Mouse (Mus musculus) left cerebral cortex, adult 18-20 months (tissue): ENCODE measurements around the gene Diras2. TPM values are rescaled to one million over a fixed set of nuclear protein-coding genes. Genes with fewer than 3 reads are reported as not detected.

ENCODE experiments used
- DNase-seq, 2 experiments: peaks; one replicate each; pipeline ENCODE4 v3.0.0; 2021 to 2022; ENCODE audit warnings: low spot score in 2 of 2, mixed read lengths in 1 of 2
- total RNA-seq, 2 experiments: library from RNA; stranded (reverse); gene quantifications; 2 replicates each; pipeline ENCODE4 v1.2.3; 2021

The Diras2 gene
- total RNA-seq, 2 experiments from 2014 or later, result 149 to 165 TPM

DNA sequence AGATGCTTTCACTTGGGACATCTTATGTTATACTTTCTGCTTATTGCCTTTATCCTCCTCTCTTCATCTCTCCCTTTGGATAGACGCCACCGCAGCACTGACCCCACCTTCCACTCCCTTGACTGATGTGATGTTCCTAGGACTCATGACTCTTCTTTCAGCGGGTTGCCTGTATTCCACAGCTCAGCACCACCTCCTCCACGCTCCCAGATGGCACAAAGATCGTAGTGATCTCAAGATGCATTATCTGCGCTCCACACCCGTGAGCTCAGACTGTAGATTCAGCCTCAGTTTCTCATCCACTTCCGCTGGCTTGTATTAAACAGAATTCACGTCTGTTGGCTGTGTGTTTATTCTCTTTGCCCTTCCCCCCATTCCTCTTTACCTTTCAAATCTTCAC, 23.6 kb upstream of the Diras2 start:
- peak in 1 of 2 experiments; percentile 15 for DNase-seq

DNA sequence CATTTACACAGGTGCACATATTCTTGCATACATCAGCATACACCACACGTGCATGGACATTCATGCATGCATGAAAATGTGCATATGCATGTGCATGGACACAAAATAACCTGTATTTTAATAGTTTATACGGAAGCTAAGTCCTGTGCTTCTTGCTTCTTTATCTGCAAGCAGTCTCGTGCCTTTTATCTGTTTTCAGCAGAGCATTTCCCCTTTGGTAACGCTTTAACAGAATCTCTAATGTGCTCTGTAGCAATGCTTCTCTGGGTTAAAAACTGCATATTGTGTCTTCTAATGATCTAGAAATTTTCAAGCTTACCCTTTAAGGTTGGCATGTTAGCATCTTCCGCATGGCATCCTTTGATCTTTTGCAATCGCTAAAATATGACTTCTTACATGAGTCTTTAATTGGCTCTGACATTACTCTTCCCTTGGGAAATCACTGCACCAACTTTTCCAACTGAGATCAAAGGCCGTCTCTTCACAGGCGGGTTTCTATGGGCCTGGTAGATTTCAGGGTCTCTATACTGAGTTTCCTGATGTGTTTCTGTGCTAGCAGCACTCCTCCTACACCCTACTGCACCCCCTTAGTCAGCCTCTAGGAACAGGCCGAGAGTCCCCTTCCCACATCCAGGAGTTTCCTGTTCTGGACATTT, 21.9 kb upstream of the Diras2 start:
- DNase-seq, result no peak

DNA sequence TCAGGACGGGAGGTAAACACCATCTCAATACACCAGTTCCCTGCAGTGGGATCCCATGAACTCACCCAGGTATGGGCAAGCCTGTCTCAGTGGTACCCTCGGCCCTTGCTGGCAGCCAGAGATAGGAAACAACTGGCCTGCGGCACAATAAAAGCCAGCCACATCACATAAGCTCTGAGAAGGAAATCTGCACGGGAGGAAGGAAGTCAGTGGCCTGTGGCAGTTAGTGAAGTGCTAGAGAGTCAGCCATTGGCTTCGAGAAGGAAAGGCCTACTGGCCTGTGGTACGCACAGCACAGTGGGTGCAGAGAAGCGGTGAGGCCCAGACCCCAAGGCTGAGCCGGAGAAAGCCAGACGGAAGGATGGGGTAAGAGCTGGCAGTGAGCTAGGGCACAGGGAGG, 20.2 kb upstream of the Diras2 start:
- DNase-seq, result no peak

DNA sequence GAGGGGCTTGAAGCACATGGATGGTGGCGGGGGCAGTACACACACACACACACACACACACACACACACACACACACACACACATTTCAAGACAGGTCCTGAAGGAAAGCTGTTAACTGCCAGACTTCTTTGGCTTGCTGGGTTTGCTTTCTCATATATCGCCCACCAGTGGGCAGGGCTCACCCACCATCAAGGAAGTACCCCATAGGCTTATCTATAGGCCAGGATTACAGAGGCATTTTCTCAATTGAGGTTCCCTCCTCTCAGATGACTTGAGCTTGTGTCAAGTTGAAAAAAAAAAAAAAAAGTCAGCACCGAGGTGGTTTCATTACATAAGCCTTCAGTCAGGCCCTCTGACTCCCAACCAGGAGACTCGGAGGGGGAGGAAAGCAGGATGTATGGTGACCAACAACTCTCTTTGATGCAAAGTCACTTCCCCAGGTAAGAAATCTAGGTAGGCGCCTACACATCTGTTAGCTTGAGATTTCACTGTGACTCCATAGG, 19.7 kb upstream of the Diras2 start:
- no peak for DNase-seq

DNA sequence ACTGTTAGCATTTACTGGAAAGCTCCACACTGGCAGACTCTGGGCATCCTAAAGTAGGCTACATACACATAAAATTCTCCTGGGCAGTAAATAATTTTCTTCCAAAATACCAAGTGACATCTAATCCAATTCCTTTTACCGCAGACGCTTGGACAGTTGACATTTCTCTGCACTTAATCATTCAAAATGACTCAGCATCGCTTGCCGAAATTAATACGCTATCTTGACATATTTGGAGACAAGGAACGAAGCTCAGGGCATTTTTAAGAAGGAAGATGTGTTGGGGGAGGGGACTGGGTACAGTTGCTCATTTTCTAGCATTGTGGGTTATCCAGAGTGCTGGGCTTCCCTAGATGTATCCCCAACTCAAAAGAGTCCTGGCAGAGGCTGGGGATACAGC, 15.2 kb upstream of the Diras2 start:
- no peak for DNase-seq

DNA sequence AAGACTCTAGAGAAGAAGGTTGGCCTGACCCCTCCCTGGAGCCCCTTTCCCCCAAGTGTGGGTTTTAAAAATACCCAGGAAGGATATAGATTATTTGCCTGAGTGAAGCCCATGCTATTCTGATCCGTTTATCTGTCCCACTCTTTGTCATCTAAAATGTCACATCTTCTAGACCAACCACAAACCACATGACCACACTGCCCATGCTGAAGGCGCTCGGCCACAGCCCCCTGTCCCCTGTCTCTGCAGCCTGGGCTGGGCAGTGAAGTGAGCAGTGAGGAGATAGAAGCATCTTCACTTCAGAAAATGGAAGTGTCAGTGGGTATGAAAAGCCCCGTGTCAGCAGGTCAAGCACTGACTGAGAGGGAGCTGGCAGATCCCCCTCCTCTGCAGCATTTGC, 11.6 kb upstream of the Diras2 start:
- DNase-seq, result no peak

DNA sequence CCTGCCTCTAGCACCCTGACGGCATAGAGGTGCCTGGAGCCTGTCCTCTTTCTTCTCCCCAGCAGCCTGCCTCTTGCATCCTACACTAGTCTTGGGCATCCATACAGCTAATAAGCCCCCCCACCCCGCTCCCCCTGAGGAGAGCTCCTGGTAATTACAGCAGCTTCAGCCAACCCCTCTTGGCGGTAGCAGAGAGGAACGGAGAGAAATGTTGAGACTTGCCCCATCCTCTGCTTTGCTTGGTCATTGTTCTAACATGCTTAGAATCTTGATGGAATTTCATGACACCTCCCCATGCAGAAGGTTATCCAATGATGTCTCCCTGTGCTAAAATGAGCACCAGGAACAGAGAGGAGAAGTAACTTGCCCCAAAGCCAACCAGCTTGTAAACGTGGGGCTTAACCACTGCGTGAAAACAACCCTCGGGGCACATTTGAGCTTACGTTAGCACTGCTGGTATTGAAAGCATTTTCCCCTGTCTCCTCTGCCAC, 11.0 kb upstream of the Diras2 start:
- DNase-seq, result no peak

DNA sequence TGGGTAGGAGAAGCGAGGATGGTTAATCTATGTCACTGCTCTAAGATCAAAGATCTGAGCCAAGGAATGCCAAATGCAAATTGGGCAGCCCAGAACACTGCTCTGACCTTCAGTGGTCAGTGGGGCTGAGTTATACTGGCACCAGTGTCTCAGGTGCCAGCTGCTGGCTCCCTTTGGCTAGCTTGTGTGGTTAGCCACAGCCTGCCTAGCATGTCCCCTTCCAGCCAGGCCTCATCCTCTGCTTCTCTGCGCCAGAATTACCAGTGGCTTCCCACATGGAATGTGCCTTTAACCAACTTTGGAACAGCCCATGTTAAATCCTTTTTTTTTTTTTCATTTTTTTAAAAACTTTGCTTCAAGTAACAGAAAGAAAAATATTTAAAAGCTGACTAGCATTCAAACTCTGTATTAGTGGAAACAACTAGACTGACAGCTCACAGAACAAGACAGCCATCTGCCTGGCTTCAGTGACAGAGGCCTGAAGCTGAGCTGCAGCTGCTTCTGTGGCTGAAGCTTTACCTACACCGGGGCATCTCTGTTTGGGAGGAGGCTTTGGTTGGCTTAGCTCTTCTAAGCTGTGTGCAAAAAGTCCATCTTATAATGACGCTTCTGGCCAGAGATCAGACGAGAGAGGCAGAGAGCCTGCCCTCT, 10.4 kb upstream of the Diras2 start:
- DNase-seq, result no peak

DNA sequence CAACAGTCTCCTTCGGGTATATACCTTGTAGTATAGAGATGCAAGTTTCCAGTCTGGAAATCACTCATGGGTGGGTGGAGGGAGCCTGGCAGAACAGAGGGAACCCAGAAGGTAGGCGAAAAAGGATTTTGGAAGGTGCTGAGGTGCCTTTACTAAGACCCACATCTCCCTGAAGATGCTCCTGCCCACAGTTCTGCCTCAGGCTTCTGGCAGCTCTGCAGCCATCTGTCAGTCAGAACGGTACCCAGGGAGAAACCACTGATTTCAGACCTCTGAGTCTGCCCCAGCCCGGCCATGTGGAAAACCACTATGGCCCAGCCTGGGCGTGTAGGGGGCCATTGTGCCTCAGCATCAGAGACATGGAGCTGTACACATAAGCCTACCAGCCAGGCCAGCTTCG, 8.4 kb upstream of the Diras2 start:
- DNase-seq, result peak; percentile 23 to 32

DNA sequence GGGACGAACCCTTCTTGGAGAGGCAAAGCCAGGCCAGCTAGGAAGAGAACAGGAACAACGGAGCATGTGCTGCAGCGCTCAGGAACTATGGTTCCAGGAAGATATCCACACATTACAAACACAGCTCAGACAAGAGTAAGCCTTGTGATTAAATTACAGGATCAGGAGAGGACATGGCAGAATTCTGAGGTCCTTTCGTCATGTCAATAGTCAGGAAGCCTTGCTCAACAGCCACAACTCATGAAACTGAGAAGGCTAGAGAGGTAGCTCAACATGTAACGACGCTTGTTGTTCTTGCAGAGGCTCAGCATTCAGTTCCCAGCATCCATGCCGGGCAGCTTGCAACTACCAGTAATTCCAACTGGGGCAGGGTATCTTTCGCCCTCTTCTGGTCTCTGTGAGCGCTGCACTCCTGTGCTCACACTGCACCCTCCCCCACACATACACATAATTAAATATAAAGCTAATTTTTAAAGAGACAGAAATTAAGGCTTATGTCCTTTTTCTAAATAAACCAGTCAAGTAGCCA, 7.6 kb upstream of the Diras2 start:
- no peak for DNase-seq

DNA sequence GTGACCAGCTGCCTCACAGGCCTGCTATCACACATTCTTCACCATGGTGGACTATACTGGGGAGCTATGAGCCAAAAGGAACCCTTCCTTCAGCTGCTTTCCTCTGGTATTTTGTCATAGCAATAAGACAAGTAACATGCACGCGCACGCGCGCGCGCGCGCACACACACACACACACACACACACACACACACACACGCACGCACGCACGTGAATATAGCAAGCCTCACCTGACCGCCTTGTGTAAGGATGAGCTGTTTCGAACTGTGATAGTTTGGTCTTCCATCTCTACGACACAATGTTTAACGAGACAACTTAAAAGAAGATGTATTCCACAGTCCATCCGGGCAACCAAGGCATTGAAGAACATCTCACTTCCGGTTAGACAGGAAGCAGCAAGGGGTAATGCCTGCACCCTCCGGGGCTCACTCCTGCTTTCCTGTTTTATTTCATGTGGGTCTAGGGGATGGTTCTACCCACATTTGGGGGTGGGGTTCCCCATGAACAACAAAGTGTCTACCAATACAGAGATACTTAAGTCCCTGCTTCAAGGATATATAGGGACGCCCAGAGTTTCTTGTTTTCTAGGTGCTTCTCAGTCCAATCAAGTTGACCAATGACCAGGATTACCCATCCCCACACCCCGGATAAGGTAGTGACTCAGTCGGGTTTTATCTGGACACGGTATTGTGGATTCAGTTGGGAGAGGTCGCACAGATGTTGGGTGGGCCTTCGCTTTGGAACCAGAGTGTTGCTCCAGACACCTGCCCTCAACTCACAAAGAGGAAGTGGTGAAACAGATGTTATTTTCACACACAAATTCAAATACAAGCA, 6.9 kb upstream of the Diras2 start:
- DNase-seq, result no peak

DNA sequence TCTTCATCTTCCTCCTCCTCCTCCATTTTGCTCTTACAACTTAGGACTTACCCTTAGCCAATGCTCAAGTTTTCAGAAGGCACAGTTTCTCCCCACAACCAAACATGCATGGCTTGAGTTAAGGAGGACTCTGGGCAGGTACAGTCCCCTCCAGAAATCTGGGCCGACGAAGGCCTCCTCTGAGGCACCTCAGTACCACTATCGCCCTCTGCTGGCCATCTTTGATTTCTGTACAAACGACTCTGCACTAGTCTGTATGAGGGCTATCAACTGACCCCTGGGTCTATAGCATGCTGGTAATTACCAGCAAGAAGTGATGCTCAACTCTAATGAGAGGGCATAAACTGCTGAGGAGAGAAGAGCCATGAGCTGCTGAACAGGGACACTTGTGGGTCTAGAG, 4.5 kb upstream of the Diras2 start:
- DNase-seq, result peak; percentile 55 to 83

DNA sequence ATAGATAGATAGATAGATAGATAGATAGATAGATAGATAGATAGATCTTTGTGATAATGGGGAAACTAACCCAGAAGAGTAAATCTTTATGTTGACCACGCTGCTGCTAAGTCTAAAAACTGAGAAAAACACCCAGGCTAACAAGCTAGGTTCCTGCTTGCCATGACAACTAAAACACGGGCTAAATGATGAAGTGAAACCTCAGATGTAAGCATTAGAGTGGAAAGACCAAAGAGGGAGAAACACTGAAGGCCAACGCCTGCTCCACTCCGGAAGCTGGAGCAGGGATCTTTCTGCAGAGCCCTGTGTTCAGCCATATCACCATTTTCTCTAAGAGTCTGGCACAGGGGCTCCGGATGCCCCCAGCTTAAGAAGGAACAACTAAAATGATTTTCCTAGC, 2.6 kb upstream of the Diras2 start:
- no peak for DNase-seq

DNA sequence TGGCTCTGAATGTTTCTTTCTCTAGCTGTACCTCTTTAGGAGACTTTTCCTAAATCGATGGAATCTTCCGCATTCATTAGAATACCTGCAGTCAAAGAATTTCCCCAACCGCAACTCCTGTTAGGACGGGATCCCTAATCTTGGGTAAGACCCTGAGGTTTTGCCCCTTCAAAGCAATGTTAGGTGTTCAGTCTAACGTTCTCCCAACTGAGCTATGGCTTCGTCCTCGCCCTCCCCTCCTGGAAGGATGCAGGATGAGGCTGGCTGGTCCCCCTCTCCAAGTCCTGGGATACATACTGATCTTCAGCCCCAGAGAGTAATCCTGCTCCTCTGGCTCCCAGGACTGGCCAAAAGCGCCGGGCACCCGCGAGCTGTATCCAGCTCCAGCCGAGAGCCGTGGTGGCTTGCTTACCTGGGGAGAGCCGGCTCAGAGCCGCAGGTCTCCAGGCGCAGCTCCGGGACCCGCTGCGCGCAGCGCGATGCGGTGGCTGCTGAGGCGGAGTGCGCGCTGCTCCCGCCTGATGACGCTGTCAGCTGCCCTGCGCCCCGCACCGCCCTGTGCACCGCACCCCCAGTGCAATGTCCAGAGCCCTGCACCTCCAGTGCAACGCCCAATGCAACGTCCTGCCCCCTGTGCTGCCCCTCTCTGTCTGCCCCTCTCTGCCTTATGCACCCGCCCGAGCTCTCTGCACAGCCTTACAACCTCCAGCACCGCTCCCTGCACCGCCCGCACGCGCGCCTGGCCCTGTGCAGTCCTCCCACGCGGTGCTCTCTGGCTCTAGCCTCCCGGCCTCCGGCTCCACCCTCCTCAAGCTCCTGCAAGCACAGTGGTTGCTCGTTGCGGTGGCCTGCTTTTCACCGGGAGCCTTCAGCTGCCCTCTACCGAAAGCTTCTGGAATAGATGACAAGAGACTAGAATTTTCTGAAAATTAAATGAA, 802 bp downstream of the Diras2 start:
- peak; percentile 76 to 86 for DNase-seq

DNA sequence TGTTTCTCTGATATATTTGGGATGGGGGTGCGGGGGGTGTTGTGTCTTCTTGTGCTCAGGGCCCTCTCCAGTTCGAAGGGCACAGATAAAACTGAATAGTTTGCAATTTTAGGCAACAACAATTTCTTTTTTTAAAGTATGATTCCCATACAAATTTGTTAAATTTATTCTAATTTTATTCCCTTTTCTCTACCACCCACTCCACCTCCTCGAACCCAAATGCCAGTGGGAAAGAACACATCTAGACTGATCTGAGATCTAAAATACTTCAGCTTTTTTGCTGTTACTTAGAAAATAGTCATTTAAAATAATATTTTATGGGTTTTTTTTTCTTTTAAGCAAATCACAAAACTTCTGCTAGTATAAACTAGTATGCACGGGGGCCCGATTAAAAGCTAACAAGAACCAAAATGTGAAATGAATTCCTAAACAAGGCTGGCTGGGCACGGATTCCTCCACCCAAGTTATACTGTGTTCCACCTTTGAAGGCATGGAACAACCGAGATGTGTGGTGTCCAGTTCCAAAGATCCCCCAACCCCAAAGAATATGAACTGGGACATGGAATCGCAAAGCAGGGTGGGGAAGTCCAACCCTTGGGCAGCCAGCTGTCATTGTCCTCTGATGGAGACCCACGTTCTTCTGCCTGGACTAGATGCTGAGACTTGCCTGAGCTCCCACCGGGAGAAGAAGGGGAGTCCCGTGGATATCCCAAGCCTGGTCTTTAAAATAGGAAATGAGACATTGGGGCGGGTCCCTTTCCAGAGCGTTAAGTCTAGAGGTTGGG, 1.7 kb downstream of the Diras2 start:
- peak; percentile 35 to 39 for DNase-seq

DNA sequence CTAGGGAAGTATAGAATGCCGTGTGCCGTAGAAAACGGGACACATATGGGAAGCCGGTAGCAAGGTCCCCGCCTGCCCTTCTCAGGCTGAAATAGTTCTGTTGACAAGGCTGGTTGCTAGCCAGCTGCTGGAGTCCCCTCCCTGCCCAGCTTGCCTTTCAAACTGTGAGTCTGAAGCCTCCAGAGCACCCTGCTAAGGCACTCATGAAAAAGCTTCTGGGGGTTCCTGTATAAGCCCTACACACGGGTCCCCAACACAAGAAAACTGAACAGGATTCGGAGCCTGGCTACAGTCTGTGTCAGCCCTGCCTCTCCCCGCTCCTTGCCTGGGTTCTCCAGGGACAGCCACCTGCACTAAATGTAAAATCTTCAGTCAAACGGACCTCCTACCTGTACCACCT, 2.3 kb downstream of the Diras2 start:
- peak in 1 of 2 experiments; percentile 17 for DNase-seq

DNA sequence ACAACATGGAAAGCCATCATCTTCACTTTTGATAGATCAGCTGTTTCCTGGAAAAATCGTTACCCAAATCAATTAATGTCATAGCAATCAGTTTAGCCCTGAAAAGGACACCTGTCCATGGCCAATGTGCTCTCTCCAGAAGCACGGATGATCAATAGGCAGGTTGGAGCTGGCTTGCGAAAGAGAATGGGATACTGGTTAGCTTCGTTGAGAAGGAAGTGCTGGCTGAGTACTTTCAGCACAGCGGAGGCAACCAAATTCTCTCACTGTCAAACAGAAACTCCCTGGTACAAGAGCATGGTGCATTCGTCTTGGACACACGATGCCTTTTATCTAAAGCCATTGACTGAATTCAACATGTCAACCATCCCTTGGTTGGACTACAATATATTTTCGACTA, 2.8 kb downstream of the Diras2 start:
- DNase-seq, result no peak

DNA sequence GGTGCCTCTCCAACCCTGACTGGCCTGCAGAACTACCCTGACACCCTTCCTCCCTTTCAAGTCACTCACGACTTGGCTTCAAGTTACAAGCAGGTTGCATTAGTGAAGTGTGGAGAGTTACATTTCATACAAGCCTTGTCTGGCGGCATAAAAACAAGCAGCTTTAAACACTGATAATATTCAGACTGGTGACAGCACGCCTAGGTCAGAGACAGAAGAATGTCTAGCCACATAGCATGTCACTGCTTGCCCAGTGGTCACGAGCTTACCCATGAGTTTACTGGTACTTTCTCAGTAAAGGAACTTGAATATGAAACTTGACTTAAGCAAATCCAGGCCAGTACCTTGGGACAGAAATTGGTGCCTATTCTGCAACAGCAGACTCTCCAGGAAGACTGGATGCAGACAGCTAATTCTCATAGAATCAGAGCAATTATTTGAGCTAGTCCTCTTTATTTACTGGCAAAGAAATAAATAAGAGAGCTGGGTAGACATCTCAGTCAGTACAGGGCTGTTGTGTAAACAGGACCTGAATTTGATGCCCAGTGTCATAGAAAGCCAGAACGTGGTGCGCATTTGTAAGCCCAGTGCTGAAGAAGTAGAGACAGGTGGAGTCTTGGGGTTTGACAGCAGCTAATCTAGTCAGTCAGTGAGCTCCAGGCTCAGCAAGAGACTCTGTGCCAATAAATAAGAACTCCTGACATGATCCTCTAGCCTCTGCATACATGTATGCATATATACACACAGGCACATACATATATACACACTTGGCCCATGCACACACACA, 4.6 kb downstream of the Diras2 start:
- DNase-seq, result no peak

DNA sequence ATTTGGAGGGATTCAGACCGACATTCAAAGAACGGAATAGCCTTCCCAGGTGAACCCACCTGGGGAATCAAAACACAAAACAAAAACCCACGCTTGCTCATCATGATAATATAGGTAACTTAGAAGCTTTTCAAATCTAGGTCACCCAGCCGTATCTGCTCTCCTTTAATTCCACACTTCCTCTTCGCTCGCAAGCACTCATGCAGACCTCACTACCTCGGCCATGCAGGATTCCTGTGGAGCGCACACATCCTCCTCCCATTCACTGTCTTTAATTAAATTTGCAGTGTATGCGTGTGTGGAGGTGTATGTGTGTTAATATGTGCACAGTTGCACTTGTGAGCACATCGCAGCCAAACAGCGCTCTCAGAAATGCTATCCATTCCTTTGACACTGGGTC, 6.8 kb downstream of the Diras2 start:
- DNase-seq, result no peak
